Mouse (Mus musculus): Measurements from ENCODE around the gene Zfp988.

DNA sequence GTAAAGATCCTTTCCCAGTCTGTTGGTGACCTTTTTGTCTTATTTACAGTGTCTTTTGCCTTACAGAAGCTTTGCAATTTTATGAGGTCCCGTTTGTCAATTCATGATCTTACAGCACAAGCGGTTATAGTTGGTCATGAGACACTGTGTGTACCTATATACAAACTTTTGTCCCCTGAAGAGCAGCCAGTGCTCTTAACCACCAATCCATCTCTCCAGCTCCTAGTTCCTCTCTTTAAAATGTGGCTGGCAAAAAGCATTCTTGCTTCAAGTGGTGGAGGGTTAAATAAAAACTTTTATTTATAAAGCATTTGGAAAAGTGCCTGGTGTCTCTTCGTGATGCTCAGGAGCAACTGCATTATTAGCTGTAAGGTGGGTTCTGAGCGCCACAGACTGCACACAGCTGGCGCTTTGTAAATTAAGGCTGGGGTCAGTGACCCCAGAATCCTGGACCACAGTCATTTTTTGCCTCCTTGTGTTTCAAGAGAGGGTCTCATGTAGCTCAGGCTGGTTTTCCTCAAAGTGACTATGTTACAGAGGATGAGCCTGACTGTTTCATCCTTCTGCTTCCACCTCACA, 32.6 kb downstream of the Zfp988 start:
- TF ChIP-seq CTCF (IDR thresholded peaks at IDR 0.05; ENCODE audit: low read depth), result no peak
- no peak for TF ChIP-seq EP300 (IDR thresholded peaks at IDR 0.05; ENCODE audit: low read depth)
